Mouse (Mus musculus) lung, adult 2 months (tissue): Measurements from ENCODE around the gene Hdhd5.

ENCODE experiments used
- CTCF ChIP-seq: fragments of 200-500 bp; IDR thresholded peaks from 2 replicates; pipeline ENCODE4 v1.5.1; 2011; ENCODE audit warnings: mild to moderate bottlenecking, low read length, control low read depth; ENCODE audit not compliant: insufficient read depth
- POLR2A ChIP-seq: fragments of 200-500 bp; IDR thresholded peaks from 2 replicates; pipeline ENCODE4 v1.6.1; 2011; ENCODE audit warnings: low read depth, mild to moderate bottlenecking, control low read depth, low read length, borderline replicate concordance; ENCODE audit errors: extremely low read depth

GRCm38 (mm10) chr6:120491064-120491463 is 40.1 kb downstream of the Hdhd5 start:
- no peak for TF ChIP-seq POLR2A
- TF ChIP-seq CTCF, result no peak
